Mouse (Mus musculus) bone marrow, adult 2 months (tissue): Measurements from ENCODE around the gene Doc2g.

ENCODE experiments used
- CTCF ChIP-seq: fragments of 200-500 bp; IDR thresholded peaks from 2 replicates; pipeline ENCODE4 v1.5.1; 2011; ENCODE audit warnings: low read length, control low read depth; ENCODE audit not compliant: control insufficient read depth, insufficient read depth
- POLR2A ChIP-seq: fragments of 200-500 bp; IDR thresholded peaks from 2 replicates; pipeline ENCODE4 v1.6.1; 2011; ENCODE audit warnings: low read depth, mild to moderate bottlenecking, control low read depth, low read length, borderline replicate concordance; ENCODE audit not compliant: control insufficient read depth

DNA sequence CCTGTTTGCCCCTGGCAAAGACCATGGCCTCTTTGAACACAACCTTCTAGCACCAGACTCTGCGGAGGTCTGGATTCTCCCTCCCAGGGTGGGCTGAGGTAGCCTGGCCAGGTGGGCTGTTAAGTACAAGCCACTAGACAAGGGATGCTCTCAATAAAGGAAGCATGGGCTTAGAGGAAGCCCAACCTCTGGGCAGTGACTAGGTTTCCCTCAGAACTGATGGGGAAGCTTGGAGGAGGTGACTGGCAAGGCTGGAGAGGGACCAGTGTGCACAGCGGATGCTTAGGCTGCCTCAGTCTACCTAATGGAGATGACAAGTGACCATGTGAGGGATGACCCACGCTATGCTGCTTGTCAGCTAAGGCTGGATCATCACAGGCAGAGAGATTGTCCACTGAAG, 11.1 kb upstream of the Doc2g start:
- TF ChIP-seq POLR2A: no peak
- TF ChIP-seq CTCF: no peak
